Mouse (Mus musculus): ENCODE measurements around the gene Adamts3.

The Adamts3 gene

GRCm38 (mm10) chr5:89883051-89883907 lies at the start of gene Adamts3:
Adamts3 (minus strand) TSS chr5:89883334.
- DNase-seq (ENCODE audit: low read depth in 1 of 2, low spot score in 2 of 2), result no peak

- DNase-seq (ENCODE audit: low read depth in 1 of 2, low spot score in 2 of 2), result no peak
Observed at GRCm38 (mm10) chr5:89931511-89931910, 48.4 kb upstream of the Adamts3 start.

- no peak for DNase-seq (ENCODE audit: low read depth in 1 of 2, low spot score in 2 of 2)
Observed at GRCm38 (mm10) chr5:89912359-89912758, 29.2 kb upstream of the Adamts3 start.

GRCm38 (mm10) chr5:89911950-89912349 lies 28.8 kb upstream of the Adamts3 start:
- DNase-seq (ENCODE audit: low read depth in 1 of 2, low spot score in 2 of 2), result no peak

GRCm38 (mm10) chr5:89911508-89911907 lies 28.4 kb upstream of the Adamts3 start:
- no peak for DNase-seq (ENCODE audit: low read depth in 1 of 2, low spot score in 2 of 2)

GRCm38 (mm10) chr5:89906884-89907431 lies 23.8 kb upstream of the Adamts3 start:
- no peak for DNase-seq (ENCODE audit: low read depth in 1 of 2, low spot score in 2 of 2)

- DNase-seq (ENCODE audit: low read depth in 1 of 2, low spot score in 2 of 2), result no peak
Observed at GRCm38 (mm10) chr5:89901026-89901425, 17.9 kb upstream of the Adamts3 start.

GRCm38 (mm10) chr5:89897495-89897894 lies 14.4 kb upstream of the Adamts3 start:
- no peak for DNase-seq (ENCODE audit: low read depth in 1 of 2, low spot score in 2 of 2)

GRCm38 (mm10) chr5:89895520-89895919 lies 12.4 kb upstream of the Adamts3 start:
- DNase-seq (ENCODE audit: low read depth in 1 of 2, low spot score in 2 of 2), result no peak

GRCm38 (mm10) chr5:89884991-89885390 lies 1.9 kb upstream of the Adamts3 start:
- DNase-seq (ENCODE audit: low read depth in 1 of 2, low spot score in 2 of 2), result no peak

GRCm38 (mm10) chr5:89883908-89884204 lies 722 bp upstream of the Adamts3 start:
- no peak for DNase-seq (ENCODE audit: low read depth in 1 of 2, low spot score in 2 of 2)

- DNase-seq (ENCODE audit: low read depth in 1 of 2, low spot score in 2 of 2), result no peak
Observed at GRCm38 (mm10) chr5:89882091-89882734, 921 bp downstream of the Adamts3 start.

GRCm38 (mm10) chr5:89881425-89881824 lies 1.7 kb downstream of the Adamts3 start:
- DNase-seq (ENCODE audit: low read depth in 1 of 2, low spot score in 2 of 2), result no peak

- DNase-seq (ENCODE audit: low read depth in 1 of 2, low spot score in 2 of 2), result no peak
Observed at GRCm38 (mm10) chr5:89878866-89879392, 4.2 kb downstream of the Adamts3 start.

GRCm38 (mm10) chr5:89872661-89873060 lies 10.5 kb downstream of the Adamts3 start:
- no peak for DNase-seq (ENCODE audit: low read depth in 1 of 2, low spot score in 2 of 2)

- no peak for DNase-seq (ENCODE audit: low read depth in 1 of 2, low spot score in 2 of 2)
Observed at GRCm38 (mm10) chr5:89859603-89860002, 23.5 kb downstream of the Adamts3 start.

GRCm38 (mm10) chr5:89858837-89859236 lies 24.3 kb downstream of the Adamts3 start:
- DNase-seq (ENCODE audit: low read depth in 1 of 2, low spot score in 2 of 2), result no peak

- no peak for DNase-seq (ENCODE audit: low read depth in 1 of 2, low spot score in 2 of 2)
Observed at GRCm38 (mm10) chr5:89846551-89846950, 36.6 kb downstream of the Adamts3 start.

- DNase-seq (ENCODE audit: low read depth in 1 of 2, low spot score in 2 of 2), result no peak
Observed at GRCm38 (mm10) chr5:89844354-89844753, 38.8 kb downstream of the Adamts3 start.

GRCm38 (mm10) chr5:89843478-89843877 lies 39.7 kb downstream of the Adamts3 start:
- no peak for DNase-seq (ENCODE audit: low read depth in 1 of 2, low spot score in 2 of 2)

- no peak for DNase-seq (ENCODE audit: low read depth in 1 of 2, low spot score in 2 of 2)
Observed at GRCm38 (mm10) chr5:89839627-89840026, 43.5 kb downstream of the Adamts3 start.

GRCm38 (mm10) chr5:89821175-89821574 lies 62.0 kb downstream of the Adamts3 start:
- DNase-seq (ENCODE audit: low read depth in 1 of 2, low spot score in 2 of 2), result no peak

All from monocyte, adult 2 months (primary cell).